Mouse (Mus musculus) olfactory bulb, adult 2 months (tissue): ENCODE measurements around the gene Papss1.

ENCODE experiments used
- CTCF ChIP-seq: fragments of 200-500 bp; IDR thresholded peaks from 2 replicates; pipeline ENCODE4 v1.5.1; 2012; ENCODE audit warnings: low read depth, mild to moderate bottlenecking, low read length, moderate library complexity; ENCODE audit not compliant: insufficient read depth
- POLR2A ChIP-seq: fragments of 200-500 bp; IDR thresholded peaks from 2 replicates; pipeline ENCODE4 v1.6.1; 2012; ENCODE audit warnings: mild to moderate bottlenecking, low read depth, low read length, moderate library complexity; ENCODE audit not compliant: insufficient read depth

DNA sequence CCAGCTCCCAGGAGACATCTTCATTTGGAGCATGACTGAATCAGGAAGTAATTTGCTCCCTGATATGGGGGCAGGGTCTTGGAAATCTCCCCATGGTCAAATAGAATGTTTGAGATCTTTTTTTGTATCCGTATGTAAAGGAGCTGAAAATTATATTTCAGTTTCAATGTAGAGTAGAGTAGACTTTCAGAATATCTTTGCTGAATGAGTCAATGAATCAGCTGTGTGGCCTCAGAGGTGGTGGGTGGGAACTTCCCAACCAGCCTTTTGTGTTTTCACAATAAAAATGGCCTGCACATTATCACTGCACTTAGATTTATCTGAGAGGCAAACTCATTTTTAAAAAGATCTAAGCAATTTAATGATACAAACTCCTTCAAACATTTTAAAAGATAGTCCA, 58.6 kb downstream of the Papss1 start:
- TF ChIP-seq CTCF (no peak), POLR2A (no peak)
